Mouse (Mus musculus) heart, embryonic 11.5 days (tissue): ENCODE data around the gene Gm21173. TPM values are rescaled to one million over a fixed set of nuclear protein-coding genes. Genes with fewer than 3 reads are reported as not detected.
"Not testable (repeated sequence)": the region's sequence is repeated elsewhere in the genome, so short reads cannot be mapped to it uniquely, and the experiment has no call there.

ENCODE experiments used
- ATAC-seq: fragments of 200-750 bp; cut with Nextera tagmentation; replicated peaks from 2 replicates; pipeline ENCODE4 v1.8.0; 2017; ENCODE audit warnings: moderate library complexity; ENCODE audit not compliant: insufficient number of reproducible peaks, low FRiP score, low TSS enrichment
- H3K27ac ChIP-seq: fragments of 300-500 bp; sonication (generic); 2 replicates; pipeline ENCODE4 v1.5.1; 2014; ENCODE audit warnings: mild to moderate bottlenecking, low read depth, low read length
- H3K27me3 ChIP-seq: fragments of 300-500 bp; sonication (generic); 2 replicates; pipeline ENCODE4 v1.6.1; 2014; ENCODE audit warnings: mild to moderate bottlenecking, low read length, mixed read lengths; ENCODE audit not compliant: control insufficient read depth, insufficient read depth
- H3K36me3 ChIP-seq: fragments of 300-500 bp; sonication (generic); 2 replicates; pipeline ENCODE4 v1.6.1; 2014; ENCODE audit warnings: mild to moderate bottlenecking, low read length, moderate library complexity, mixed read lengths; ENCODE audit not compliant: control insufficient read depth, insufficient read depth
- H3K4me1 ChIP-seq: fragments of 300-500 bp; sonication (generic); 2 replicates; pipeline ENCODE4 v1.6.1; 2014; ENCODE audit warnings: low read length; ENCODE audit not compliant: control insufficient read depth, insufficient read depth
- H3K4me2 ChIP-seq: fragments of 300-500 bp; sonication (generic); 2 replicates; pipeline ENCODE4 v1.6.1; 2014; ENCODE audit warnings: mild to moderate bottlenecking, moderate library complexity
- H3K4me3 ChIP-seq: fragments of 300-500 bp; sonication (generic); 2 replicates; pipeline ENCODE4 v1.5.1; 2014; ENCODE audit warnings: low read depth, low read length
- H3K9ac ChIP-seq: fragments of 300-500 bp; sonication (generic); 2 replicates; pipeline ENCODE4 v1.6.1; 2014; ENCODE audit warnings: mild to moderate bottlenecking, low read depth, low read length, moderate library complexity
- H3K9me3 ChIP-seq: fragments of 300-500 bp; sonication (generic); replicated peaks from 2 replicates; pipeline ENCODE4 v1.6.1; 2016; ENCODE audit warnings: low read length; ENCODE audit not compliant: control insufficient read depth
- WGBS: fragments of 180-500 bp; shearing (Covaris S2); extraction: QIAGEN DNeasy Blood & Tissue Kit; methylation state at CpG from one replicate; pipeline ENCODE4 v1.1.7; 2014; ENCODE audit not compliant: insufficient replicate concordance; 5-methylcytosine and 5-hydroxymethylcytosine counted together
- polyA plus RNA-seq: library from polyadenylated mRNA; unstranded; fragments of >200 nt; fragmentation: Nextera tagmentation; extraction: Ambion mirVana; gene quantifications from 2 replicates; pipeline ENCODE4 v1.2.1, GENCODE M21; 2014

The Gm21173 gene
- polyA plus RNA-seq = not detected in 2 replicates

GRCm38 (mm10) chrY:76761300-76761699, at the start of gene Gm21173:
Gm21173 (plus strand) TSS chrY:76761600.
- WGBS = no CpG with 5 or more reads among the region's 5 CpGs
- H3K4me2 ChIP-seq, ATAC-seq, H3K9me3 ChIP-seq, H3K27me3 ChIP-seq, H3K27ac ChIP-seq, H3K9ac ChIP-seq, H3K4me1 ChIP-seq, H3K36me3 ChIP-seq, H3K4me3 ChIP-seq: not testable (repeated sequence)
